Mouse (Mus musculus) limb, embryonic 11.5 days (tissue): ENCODE results near the gene Ttk. TPM values are rescaled to one million over a fixed set of nuclear protein-coding genes. Genes with fewer than 3 reads are reported as not detected.

Source experiments
- ATAC-seq: fragments of 200-750 bp; cut with Nextera tagmentation; 2 replicates; pipeline ENCODE4 v1.8.0; 2017; ENCODE audit warnings: low read depth; ENCODE audit not compliant: insufficient number of reproducible peaks, low FRiP score, low TSS enrichment
- DNase-seq: peaks from one replicate; pipeline ENCODE4 v3.0.0-alpha.2; 2015; ENCODE audit warnings: low spot score
- H3K27ac ChIP-seq: fragments of 300-500 bp; sonication (generic); replicated peaks from 2 replicates; pipeline ENCODE4 v1.5.1; 2014; ENCODE audit warnings: low read depth, mild to moderate bottlenecking, low read length
- H3K27me3 ChIP-seq: fragments of 300-500 bp; sonication (generic); 2 replicates; pipeline ENCODE4 v1.6.1; 2014; ENCODE audit warnings: mild to moderate bottlenecking, low read length, mixed read lengths; ENCODE audit not compliant: control insufficient read depth, insufficient read depth
- H3K36me3 ChIP-seq: fragments of 300-500 bp; sonication (generic); 2 replicates; pipeline ENCODE4 v1.6.1; 2014; ENCODE audit warnings: mild to moderate bottlenecking, low read length, moderate library complexity, mixed read lengths; ENCODE audit not compliant: control insufficient read depth, insufficient read depth
- H3K4me1 ChIP-seq: fragments of 300-500 bp; sonication (generic); 2 replicates; pipeline ENCODE4 v1.6.1; 2014; ENCODE audit warnings: low read length, mixed read lengths; ENCODE audit not compliant: control insufficient read depth, insufficient read depth
- H3K4me2 ChIP-seq: fragments of 300-500 bp; sonication (generic); 2 replicates; pipeline ENCODE4 v1.6.1; 2014; ENCODE audit warnings: low read depth, mild to moderate bottlenecking, moderate library complexity; ENCODE audit not compliant: severe bottlenecking
- H3K4me3 ChIP-seq: fragments of 300-500 bp; sonication (generic); 2 replicates; pipeline ENCODE4 v1.5.1; 2014; ENCODE audit warnings: low read depth, low read length
- H3K9ac ChIP-seq: fragments of 300-500 bp; sonication (generic); 2 replicates; pipeline ENCODE4 v1.6.1; 2014; ENCODE audit warnings: mild to moderate bottlenecking, low read length
- H3K9me3 ChIP-seq: fragments of 300-500 bp; sonication (generic); 2 replicates; pipeline ENCODE4 v1.6.1; 2016; ENCODE audit warnings: low read length; ENCODE audit not compliant: control insufficient read depth
- WGBS: fragments of 180-500 bp; shearing (Covaris S2); extraction: QIAGEN DNeasy Blood & Tissue Kit; methylation state at CpG from one replicate; pipeline ENCODE4 v1.1.7; 2014; 5-methylcytosine and 5-hydroxymethylcytosine counted together
- polyA plus RNA-seq: library from polyadenylated mRNA; unstranded; fragments of >200 nt; fragmentation: Nextera tagmentation; extraction: Ambion mirVana; gene quantifications from 2 replicates; pipeline ENCODE4 v1.2.1, GENCODE M21; 2014

Gene Ttk
- polyA plus RNA-seq, 1 experiment from 2014 or later, result 56.8 TPM

GRCm38 (mm10) chr9:83805977-83806815, 28.3 kb upstream of the Ttk start, which contains the start of gene Elovl4:
Elovl4 (minus strand) TSS chr9:83806277.
- Histone ChIP-seq H3K9ac (peak within 1 kb of the TSS; percentile 70), H3K4me1 (no peaks in the 10 kb centered on the region), H3K36me3 (no peaks in the 10 kb centered on the region), H3K9me3 (no peaks in the 10 kb centered on the region), H3K4me3 (peak within 1 kb of the TSS; percentile 75), H3K27me3 (0 out of 2 replicates have a peak, but pooled peaks cover 2% of the 10 kb centered on the region), H3K4me2 (peak within 1 kb of the TSS; percentile 98), H3K27ac (0 out of 2 replicates have a peak within 1 kb of the TSS, but pooled peaks have one; percentile 14)
- DNase-seq (no peak), ATAC-seq (peak; percentile 84)
- WGBS, result 2% methylated on average over 65 of the region's 71 CpGs

GRCm38 (mm10) chr9:83807562-83807961, 26.9 kb upstream of the Ttk start:
- no peak overlapping the region for H3K9ac ChIP-seq
- 8% methylated on average over 2 of the region's 2 CpGs for WGBS
- no peak overlapping the region for H3K4me2 ChIP-seq
- no peaks in the 10 kb centered on the region for H3K4me1 ChIP-seq
- no peaks in the 10 kb centered on the region for H3K9me3 ChIP-seq
- ATAC-seq (no peak), DNase-seq (peak; percentile 53)
- 0 out of 2 replicates have a peak, but pooled peaks cover 2% of the 10 kb centered on the region for H3K27me3 ChIP-seq
- no peaks in the 10 kb centered on the region for H3K36me3 ChIP-seq
- H3K4me3 ChIP-seq, result no peak overlapping the region
- no peak overlapping the region for H3K27ac ChIP-seq

GRCm38 (mm10) chr9:83819188-83819587, 15.3 kb upstream of the Ttk start:
- Histone ChIP-seq H3K27me3 (no peaks in the 10 kb centered on the region), H3K4me1 (no peaks in the 10 kb centered on the region), H3K9ac (no peak overlapping the region), H3K36me3 (no peaks in the 10 kb centered on the region), H3K4me2 (no peak overlapping the region), H3K27ac (no peak overlapping the region), H3K9me3 (no peaks in the 10 kb centered on the region), H3K4me3 (no peak overlapping the region)
- WGBS, result 88% methylated on average over 7 of the region's 7 CpGs
- ATAC-seq (no peak), DNase-seq (no peak)

GRCm38 (mm10) chr9:83820976-83821375, 13.5 kb upstream of the Ttk start:
- ATAC-seq (no peak), DNase-seq (no peak)
- Histone ChIP-seq H3K36me3 (no peaks in the 10 kb centered on the region), H3K27me3 (no peaks in the 10 kb centered on the region), H3K4me1 (no peaks in the 10 kb centered on the region), H3K27ac (no peak overlapping the region), H3K4me2 (no peak overlapping the region), H3K9me3 (no peaks in the 10 kb centered on the region), H3K9ac (no peak overlapping the region), H3K4me3 (no peak overlapping the region)
- WGBS, result 89% methylated on average over 2 of the region's 2 CpGs

- no peaks in the 10 kb centered on the region for H3K9me3 ChIP-seq
- ATAC-seq (no peak), DNase-seq (no peak)
- H3K4me3 ChIP-seq, result no peak overlapping the region
- no peak overlapping the region for H3K4me2 ChIP-seq
- no peak overlapping the region for H3K27ac ChIP-seq
- WGBS, result 78% methylated on average over 5 of the region's 5 CpGs
- H3K36me3 ChIP-seq, result no peaks in the 10 kb centered on the region
- no peaks in the 10 kb centered on the region for H3K27me3 ChIP-seq
- no peak overlapping the region for H3K9ac ChIP-seq
- H3K4me1 ChIP-seq, result no peaks in the 10 kb centered on the region
Measured at GRCm38 (mm10) chr9:83822925-83823324, 11.6 kb upstream of the Ttk start.

GRCm38 (mm10) chr9:83829896-83830295, 4.6 kb upstream of the Ttk start:
- Histone ChIP-seq H3K4me1 (no peaks in the 10 kb centered on the region), H3K9me3 (no peaks in the 10 kb centered on the region), H3K9ac (no peak overlapping the region), H3K27ac (no peak overlapping the region), H3K36me3 (no peaks in the 10 kb centered on the region), H3K4me3 (no peak overlapping the region), H3K4me2 (no peak overlapping the region), H3K27me3 (no peaks in the 10 kb centered on the region)
- DNase-seq, result no peak
- WGBS, result 78% methylated on average over 5 of the region's 5 CpGs
- no peak for ATAC-seq

- Histone ChIP-seq H3K9me3 (no peaks in the 10 kb centered on the region), H3K4me3 (no peak overlapping the region), H3K4me1 (no peaks in the 10 kb centered on the region; the same call in 1 of the 2 replicates), H3K36me3 (no peaks in the 10 kb centered on the region), H3K27ac (no peak overlapping the region), H3K4me2 (no peak overlapping the region), H3K27me3 (no peaks in the 10 kb centered on the region), H3K9ac (no peak overlapping the region)
- WGBS, result 73% methylated on average over 8 of the region's 8 CpGs
- no peak for DNase-seq
- no peak for ATAC-seq
Measured at GRCm38 (mm10) chr9:83831152-83831551, 3.3 kb upstream of the Ttk start.

GRCm38 (mm10) chr9:83834748-83835313, 342 bp downstream of the Ttk start:
- WGBS, result 3% methylated on average over 27 of the region's 27 CpGs
- Histone ChIP-seq H3K9ac (peak overlapping the region; percentile 72), H3K27me3 (no peaks in the 10 kb centered on the region), H3K4me1 (no peaks in the 10 kb centered on the region; the same call in 1 of the 2 replicates), H3K4me3 (peak overlapping the region; percentile 72), H3K36me3 (no peaks in the 10 kb centered on the region), H3K4me2 (peak overlapping the region; percentile 57), H3K9me3 (no peaks in the 10 kb centered on the region), H3K27ac (no peak overlapping the region)
- no peak for DNase-seq
- ATAC-seq, result peak; percentile 85; the same call in 1 of the 2 replicates
